Mouse (Mus musculus): Measurements from ENCODE around the gene Xpnpep2.

DNA sequence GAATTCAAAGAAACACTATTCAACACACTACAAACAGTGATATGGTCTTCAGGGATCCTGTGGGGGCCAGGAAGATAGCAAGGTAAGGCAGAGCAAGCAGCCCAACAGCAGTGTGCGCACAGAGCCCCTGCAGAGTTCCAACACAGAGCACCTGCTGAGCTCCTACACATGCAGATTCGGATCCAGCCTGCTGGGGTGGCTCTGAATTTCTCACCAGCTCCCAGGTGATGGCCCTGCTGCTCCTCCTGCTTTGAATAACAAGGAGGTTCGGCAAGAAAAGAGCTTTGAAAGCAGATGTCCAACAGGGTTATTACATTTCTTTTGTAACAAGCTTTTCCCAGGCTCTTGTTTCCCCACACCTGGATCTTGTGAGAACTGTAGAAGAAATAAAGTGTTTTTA is 36.6 kb upstream of the Xpnpep2 start:
- TF ChIP-seq TAL1 (IDR thresholded peaks at IDR 0.05; ENCODE audit: low read length), result no peak
- TF ChIP-seq GATA1 (IDR thresholded peaks at IDR 0.05; ENCODE audit: low read length), result no peak

Data from erythroblast, embryonic 14.5 days (primary cell).